ENCODE assay signal across 8 mouse cellular contexts in genomic region chr8:94387027-94387684, GRCm38 (mm10). TPM values are rescaled to one million over a fixed set of nuclear protein-coding genes. Genes with fewer than 3 reads are reported as not detected.
A peak's percentile ranks its signal among the peaks of the same experiment; 100 is the strongest.
DNase-seq lines count a peak whose midpoint lies in the region; ATAC-seq and TF ChIP-seq lines count a peak whose summit lies in the region.

No protein-coding gene starts in this region.

- 0 out of 2 replicates have a peak, but pooled peaks have one; percentile 15 for ATAC-seq in embryonic facial prominence, embryonic 15.5 days (ENCODE audit: insufficient number of reproducible peaks, low FRiP score, low TSS enrichment, low read depth)
- ATAC-seq in kidney, embryonic 14.5 days (ENCODE audit: low FRiP score, low TSS enrichment) = peak; percentile 66
- ATAC-seq in limb, embryonic 15.5 days (ENCODE audit: insufficient number of reproducible peaks, low FRiP score, low TSS enrichment, low read depth) = peak; percentile 37; the same call in 1 of the 2 replicates
- peak; percentile 13; the same call in 1 of the 2 replicates for ATAC-seq in midbrain, postnatal 0 days (ENCODE audit: low FRiP score)

- TF ChIP-seq POLR2A in bone marrow, adult 2 months (IDR thresholded peaks at IDR 0.05; ENCODE audit: borderline replicate concordance, control insufficient read depth, low read depth, low read length) = peak; percentile 62

- H3K36me3 ChIP-seq in embryonic facial prominence, embryonic 15.5 days = peaks cover 30% of the 10 kb centered on the region
- peaks cover 29% of the 10 kb centered on the region for H3K36me3 ChIP-seq in kidney, embryonic 14.5 days (ENCODE audit: control insufficient read depth, insufficient read depth, low read length)
- peaks cover 30% of the 10 kb centered on the region for H3K36me3 ChIP-seq in limb, embryonic 15.5 days
- H3K36me3 ChIP-seq in midbrain, postnatal 0 days (ENCODE audit: insufficient read depth, low read length) = peaks cover 19% of the 10 kb centered on the region

- DNase-seq in 3T3-L1 (ENCODE audit: low read depth, low spot score) = peak; percentile 91
- DNase-seq in heart, adult 9 months (ENCODE audit: low spot score in 2 of 2) = peak; percentile 94 to 96
- peak; percentile 77 for DNase-seq in midbrain, postnatal 0 days (ENCODE audit: low spot score)
- DNase-seq in spleen, postnatal 10 days (ENCODE audit: low spot score in 2 of 2) = peak; percentile 81 to 85

- peak overlapping the region; percentile 86 for H3K4me2 ChIP-seq in embryonic facial prominence, embryonic 15.5 days (replicated peaks)
- H3K4me2 ChIP-seq in kidney, embryonic 14.5 days (replicated peaks; ENCODE audit: low read depth, low read length) = peak overlapping the region; percentile 73
- H3K4me2 ChIP-seq in limb, embryonic 15.5 days = peak overlapping the region; percentile 89
- H3K4me2 ChIP-seq in midbrain, postnatal 0 days (ENCODE audit: low read depth, low read length, poor library complexity, severe bottlenecking) = peak overlapping the region; percentile 89

- TF ChIP-seq CTCF in bone marrow, adult 2 months (IDR thresholded peaks at IDR 0.05; ENCODE audit: control insufficient read depth, insufficient read depth, low read length) = no peak
- no peak for TF ChIP-seq CTCF in midbrain, postnatal 0 days (IDR thresholded peaks at IDR 0.05)

- no peaks in the 10 kb centered on the region for H3K27me3 ChIP-seq in embryonic facial prominence, embryonic 15.5 days
- H3K27me3 ChIP-seq in kidney, embryonic 14.5 days (ENCODE audit: control insufficient read depth, insufficient read depth, low read length) = no peaks in the 10 kb centered on the region
- no peaks in the 10 kb centered on the region for H3K27me3 ChIP-seq in limb, embryonic 15.5 days
- H3K27me3 ChIP-seq in midbrain, postnatal 0 days (ENCODE audit: insufficient read depth, low read length) = no peaks in the 10 kb centered on the region

- H3K9ac ChIP-seq in embryonic facial prominence, embryonic 15.5 days = peak overlapping the region; percentile 89
- H3K9ac ChIP-seq in kidney, embryonic 14.5 days (ENCODE audit: low read depth, low read length) = peak overlapping the region; percentile 85
- H3K9ac ChIP-seq in limb, embryonic 15.5 days = peak overlapping the region; percentile 88
- H3K9ac ChIP-seq in midbrain, postnatal 0 days (replicated peaks; ENCODE audit: low read length, poor library complexity, severe bottlenecking) = peak overlapping the region; percentile 95

- H3K4me3 ChIP-seq in bone marrow, adult 2 months (replicated peaks; ENCODE audit: control insufficient read depth, low read depth, low read length) = peak overlapping the region; percentile 93
- peak overlapping the region; percentile 76 for H3K4me3 ChIP-seq in embryonic facial prominence, embryonic 15.5 days (replicated peaks)
- H3K4me3 ChIP-seq in kidney, embryonic 14.5 days (ENCODE audit: low read length) = peak overlapping the region; percentile 66
- H3K4me3 ChIP-seq in limb, embryonic 15.5 days = peak overlapping the region; percentile 88
- peak overlapping the region; percentile 87 for H3K4me3 ChIP-seq in midbrain, postnatal 0 days (ENCODE audit: low read depth, low read length)

- peak overlapping the region; percentile 98 for H3K27ac ChIP-seq in bone marrow, adult 2 months (ENCODE audit: control insufficient read depth, insufficient read depth, low read depth, low read length, poor library complexity)
- peak overlapping the region; percentile 85 for H3K27ac ChIP-seq in embryonic facial prominence, embryonic 15.5 days (replicated peaks)
- H3K27ac ChIP-seq in kidney, embryonic 14.5 days (ENCODE audit: low read depth, low read length) = peak overlapping the region; percentile 21; the same call in 1 of the 2 replicates
- peak overlapping the region; percentile 89 for H3K27ac ChIP-seq in limb, embryonic 15.5 days
- peak overlapping the region; percentile 96 for H3K27ac ChIP-seq in midbrain, postnatal 0 days (ENCODE audit: low read depth, low read length)

- peaks cover 1% of the 10 kb centered on the region; the same call in 1 of the 2 replicates for H3K4me1 ChIP-seq in bone marrow, adult 2 months (ENCODE audit: control insufficient read depth, insufficient read depth, low read length)
- peaks cover 10% of the 10 kb centered on the region for H3K4me1 ChIP-seq in embryonic facial prominence, embryonic 15.5 days
- H3K4me1 ChIP-seq in kidney, embryonic 14.5 days (ENCODE audit: control insufficient read depth, insufficient read depth, low read length) = peaks cover 13% of the 10 kb centered on the region; the same call in 1 of the 2 replicates
- H3K4me1 ChIP-seq in limb, embryonic 15.5 days = peaks cover 12% of the 10 kb centered on the region; the same call in 1 of the 2 replicates
- no peaks in the 10 kb centered on the region; the same call in 1 of the 2 replicates for H3K4me1 ChIP-seq in midbrain, postnatal 0 days (ENCODE audit: insufficient read depth, low read length)

- H3K9me3 ChIP-seq in embryonic facial prominence, embryonic 15.5 days (replicated peaks) = no peaks in the 10 kb centered on the region
- H3K9me3 ChIP-seq in kidney, embryonic 14.5 days (ENCODE audit: control insufficient read depth, low read length) = 0 out of 2 replicates have a peak, but pooled peaks cover 2% of the 10 kb centered on the region
- no peaks in the 10 kb centered on the region for H3K9me3 ChIP-seq in limb, embryonic 15.5 days
- no peaks in the 10 kb centered on the region for H3K9me3 ChIP-seq in midbrain, postnatal 0 days (ENCODE audit: low read length)

- 1% methylated on average over 25 of the region's 25 CpGs for WGBS in bone marrow, adult 2 months
- WGBS in embryonic facial prominence, embryonic 15.5 days = 0% methylated on average over 25 of the region's 25 CpGs
- under 1% methylated on average over 25 of the region's 25 CpGs for WGBS in kidney, embryonic 14.5 days
- under 1% methylated on average over 25 of the region's 25 CpGs for WGBS in limb, embryonic 15.5 days
- under 1% methylated on average over 25 of the region's 25 CpGs for WGBS in midbrain, postnatal 0 days

RNA-seq across cellular contexts. Expression of gene Herpud1, which starts 0.9 kb away (rescaled TPM):
- 69.2 and 70.5 TPM in 2 replicates for polyA plus RNA-seq in bone marrow, adult 2 months (2011; ENCODE audit: insufficient read depth, insufficient read length, low replicate concordance, missing spikeins)
- 96.8 and 103 TPM in 2 replicates for polyA plus RNA-seq in embryonic facial prominence, embryonic 15.5 days (2015; fragmentation: Nextera tagmentation; extraction: Ambion mirVana)
- polyA plus RNA-seq in kidney, embryonic 14.5 days (2014; fragmentation: Nextera tagmentation; extraction: Ambion mirVana) = 53.7 and 61.2 TPM in 2 replicates
- polyA plus RNA-seq in limb, embryonic 15.5 days (2015; fragmentation: Nextera tagmentation; extraction: Ambion mirVana) = 97.6 and 102 TPM in 2 replicates
- 86.1 and 87.1 TPM in 2 replicates for total RNA-seq in midbrain, postnatal 0 days (2014; rRNA removed)
- polyA plus RNA-seq in midbrain, postnatal 0 days (2015; fragmentation: Nextera tagmentation; extraction: Ambion mirVana) = 71.0 and 80.4 TPM in 2 replicates

RNA-seq across cellular contexts. Expression of gene Nlrc5, which starts 47.0 kb away (rescaled TPM):
- polyA plus RNA-seq in bone marrow, adult 2 months (2011; ENCODE audit: insufficient read depth, insufficient read length, low replicate concordance, missing spikeins) = 16.5 TPM in 2 replicates
- 0.35 and 0.40 TPM in 2 replicates for polyA plus RNA-seq in embryonic facial prominence, embryonic 15.5 days (2015; fragmentation: Nextera tagmentation; extraction: Ambion mirVana)
- polyA plus RNA-seq in kidney, embryonic 14.5 days (2014; fragmentation: Nextera tagmentation; extraction: Ambion mirVana) = 0.10 and 0.70 TPM in 2 replicates
- 0.50 and 0.76 TPM in 2 replicates for polyA plus RNA-seq in limb, embryonic 15.5 days (2015; fragmentation: Nextera tagmentation; extraction: Ambion mirVana)
- total RNA-seq in midbrain, postnatal 0 days (2014; rRNA removed) = 0.22 and 1.7 TPM in 2 replicates
- 0.56 and 0.63 TPM in 2 replicates for polyA plus RNA-seq in midbrain, postnatal 0 days (2015; fragmentation: Nextera tagmentation; extraction: Ambion mirVana)

RNA-seq across cellular contexts. Expression of gene Slc12a3, which starts 58.2 kb away (rescaled TPM):
- polyA plus RNA-seq in bone marrow, adult 2 months (2011; ENCODE audit: insufficient read depth, insufficient read length, low replicate concordance, missing spikeins) = 4.4 and 11.8 TPM in 2 replicates
- polyA plus RNA-seq in embryonic facial prominence, embryonic 15.5 days (2015; fragmentation: Nextera tagmentation; extraction: Ambion mirVana) = 0.23 TPM in 1 of 2 replicates, not detected in the other
- polyA plus RNA-seq in kidney, embryonic 14.5 days (2014; fragmentation: Nextera tagmentation; extraction: Ambion mirVana) = 0.39 and 0.51 TPM in 2 replicates
- not detected in 2 replicates for polyA plus RNA-seq in limb, embryonic 15.5 days (2015; fragmentation: Nextera tagmentation; extraction: Ambion mirVana)
- total RNA-seq in midbrain, postnatal 0 days (2014; rRNA removed) = not detected in 2 replicates
- polyA plus RNA-seq in midbrain, postnatal 0 days (2015; fragmentation: Nextera tagmentation; extraction: Ambion mirVana) = 0.05 and 0.17 TPM in 2 replicates

Comparison
In these comparisons a context has a peak if more than half of its experiments do, and no peak if none do; other contexts are left out.
1. Peak in every context shown above with its lines: DNase-seq, ATAC-seq, H3K4me3 ChIP-seq and H3K27ac ChIP-seq.
2. H3K27ac ChIP-seq: peak in every context shown above with its lines; median percentile 98 in bone marrow, adult 2 months; 96 in midbrain, postnatal 0 days; 89 in limb, embryonic 15.5 days; 85 in embryonic facial prominence, embryonic 15.5 days; 21 in kidney, embryonic 14.5 days.
3. ATAC-seq: peak in every context shown above with its lines; median percentile 66 in kidney, embryonic 14.5 days; 37 in limb, embryonic 15.5 days; 15 in embryonic facial prominence, embryonic 15.5 days; 13 in midbrain, postnatal 0 days.